Mouse (Mus musculus) intestine, embryonic 15.5 days (tissue): Measurements from ENCODE around the gene Vps33a. TPM values are rescaled to one million over a fixed set of nuclear protein-coding genes. Genes with fewer than 3 reads are reported as not detected.

Source experiments
- ATAC-seq: fragments of 200-750 bp; cut with Nextera tagmentation; 2 replicates; pipeline ENCODE4 v1.8.0; 2017; ENCODE audit warnings: moderate TSS enrichment, moderate library complexity
- H3K27ac ChIP-seq: fragments of 300-500 bp; sonication (generic); 2 replicates; pipeline ENCODE4 v1.5.1; 2015; ENCODE audit warnings: mild to moderate bottlenecking, inconsistent platforms
- H3K27me3 ChIP-seq: fragments of 300-500 bp; sonication (generic); replicated peaks from 2 replicates; pipeline ENCODE4 v1.6.1; 2015; ENCODE audit warnings: inconsistent platforms
- H3K36me3 ChIP-seq: fragments of 300-500 bp; sonication (generic); 2 replicates; pipeline ENCODE4 v1.6.1; 2015; ENCODE audit warnings: inconsistent platforms
- H3K4me1 ChIP-seq: fragments of 300-500 bp; sonication (generic); replicated peaks from 2 replicates; pipeline ENCODE4 v1.6.1; 2015; ENCODE audit warnings: inconsistent platforms
- H3K4me2 ChIP-seq: fragments of 300-500 bp; sonication (generic); replicated peaks from 2 replicates; pipeline ENCODE4 v1.6.1; 2015; ENCODE audit warnings: mild to moderate bottlenecking, inconsistent platforms
- H3K4me3 ChIP-seq: fragments of 300-500 bp; sonication (generic); replicated peaks from 2 replicates; pipeline ENCODE4 v1.5.1; 2015; ENCODE audit warnings: inconsistent platforms
- H3K9ac ChIP-seq: fragments of 300-500 bp; sonication (generic); 2 replicates; pipeline ENCODE4 v1.6.1; 2015; ENCODE audit warnings: inconsistent platforms
- H3K9me3 ChIP-seq: fragments of 300-500 bp; sonication (generic); 2 replicates; pipeline ENCODE4 v1.6.1; 2016; ENCODE audit warnings: inconsistent platforms
- whole genome bisulfite sequencing: fragments of 180-500 bp; shearing (Covaris S2); methylation state at CpG from one replicate; pipeline ENCODE4 v1.1.7; 2015; 5-methylcytosine and 5-hydroxymethylcytosine counted together
- polyA plus RNA-seq: library from polyadenylated mRNA; unstranded; fragments of >200 nt; fragmentation: Nextera tagmentation; extraction: Ambion mirVana; gene quantifications from 2 replicates; pipeline ENCODE4 v1.2.1, GENCODE M21; 2015

Gene Vps33a
- polyA plus RNA-seq = 24.4 and 28.9 TPM in 2 replicates

GRCm38 (mm10) chr5:123572357-123573186 is at the start of gene Vps33a:
Gene Vps33a (minus strand): TSS chr5:123573038.
- Histone ChIP-seq H3K9ac (peak within 1 kb of the TSS; percentile 73), H3K4me3 (peak within 1 kb of the TSS; percentile 97), H3K4me2 (peak within 1 kb of the TSS; percentile 86), H3K9me3 (no peaks in the 10 kb centered on the region), H3K27ac (peak within 1 kb of the TSS; percentile 64; the same call in 1 of the 2 replicates), H3K27me3 (no peaks in the 10 kb centered on the region), H3K4me1 (0 out of 2 replicates have a peak, but pooled peaks cover 6% of the 10 kb centered on the region), H3K36me3 (peaks cover 3% of the 10 kb centered on the region; the same call in 1 of the 2 replicates)
- peak; percentile 95 for ATAC-seq
- under 1% methylated on average over 53 of the region's 54 CpGs for WGBS

GRCm38 (mm10) chr5:123622421-123622820 is 49.6 kb upstream of the Vps33a start:
- Histone ChIP-seq H3K4me3 (no peak overlapping the region), H3K4me1 (no peaks in the 10 kb centered on the region), H3K27me3 (no peaks in the 10 kb centered on the region), H3K4me2 (no peak overlapping the region), H3K9me3 (no peaks in the 10 kb centered on the region), H3K36me3 (peaks cover 9% of the 10 kb centered on the region), H3K27ac (no peak overlapping the region), H3K9ac (no peak overlapping the region)
- 86% methylated on average over 13 of the region's 13 CpGs for WGBS
- no peak for ATAC-seq

- no peaks in the 10 kb centered on the region for H3K9me3 ChIP-seq
- no peaks in the 10 kb centered on the region for H3K4me1 ChIP-seq
- no peak for ATAC-seq
- no peak overlapping the region for H3K4me3 ChIP-seq
- no peak overlapping the region for H3K9ac ChIP-seq
- no peak overlapping the region for H3K27ac ChIP-seq
- 67% methylated on average over 2 of the region's 2 CpGs for WGBS
- H3K36me3 ChIP-seq = peaks cover 19% of the 10 kb centered on the region
- no peak overlapping the region for H3K4me2 ChIP-seq
- no peaks in the 10 kb centered on the region for H3K27me3 ChIP-seq
Observed at GRCm38 (mm10) chr5:123618558-123618957, 45.7 kb upstream of the Vps33a start.

GRCm38 (mm10) chr5:123614246-123614645 is 41.4 kb upstream of the Vps33a start:
- ATAC-seq = no peak
- H3K4me1 ChIP-seq = no peaks in the 10 kb centered on the region
- no peaks in the 10 kb centered on the region for H3K27me3 ChIP-seq
- no peaks in the 10 kb centered on the region for H3K9me3 ChIP-seq
- H3K36me3 ChIP-seq = peaks cover 23% of the 10 kb centered on the region
- WGBS = 92% methylated on average over 24 of the region's 24 CpGs
- no peak overlapping the region for H3K4me3 ChIP-seq
- no peak overlapping the region for H3K4me2 ChIP-seq
- no peak overlapping the region for H3K27ac ChIP-seq
- no peak overlapping the region for H3K9ac ChIP-seq

- Histone ChIP-seq H3K9ac (no peak overlapping the region), H3K4me2 (no peak overlapping the region), H3K4me1 (no peaks in the 10 kb centered on the region), H3K27ac (no peak overlapping the region), H3K36me3 (peaks cover 14% of the 10 kb centered on the region), H3K4me3 (no peak overlapping the region), H3K9me3 (no peaks in the 10 kb centered on the region), H3K27me3 (no peaks in the 10 kb centered on the region)
- 31% methylated on average over 4 of the region's 4 CpGs for WGBS
- ATAC-seq = no peak
Observed at GRCm38 (mm10) chr5:123609843-123610242, 37.0 kb upstream of the Vps33a start.

GRCm38 (mm10) chr5:123609416-123609815 is 36.6 kb upstream of the Vps33a start:
- no peak overlapping the region for H3K4me3 ChIP-seq
- H3K27ac ChIP-seq = no peak overlapping the region
- peaks cover 14% of the 10 kb centered on the region for H3K36me3 ChIP-seq
- ATAC-seq = no peak
- WGBS = 92% methylated on average over 7 of the region's 7 CpGs
- no peaks in the 10 kb centered on the region for H3K4me1 ChIP-seq
- H3K4me2 ChIP-seq = no peak overlapping the region
- H3K9me3 ChIP-seq = no peaks in the 10 kb centered on the region
- no peak overlapping the region for H3K9ac ChIP-seq
- H3K27me3 ChIP-seq = no peaks in the 10 kb centered on the region

GRCm38 (mm10) chr5:123607211-123607669 is 34.4 kb upstream of the Vps33a start:
- no peak overlapping the region for H3K9ac ChIP-seq
- H3K27me3 ChIP-seq = no peaks in the 10 kb centered on the region
- ATAC-seq = no peak
- H3K36me3 ChIP-seq = peaks cover 11% of the 10 kb centered on the region
- no peak overlapping the region for H3K27ac ChIP-seq
- WGBS = 81% methylated on average over 3 of the region's 3 CpGs
- no peak overlapping the region for H3K4me2 ChIP-seq
- no peaks in the 10 kb centered on the region for H3K9me3 ChIP-seq
- no peak overlapping the region for H3K4me3 ChIP-seq
- H3K4me1 ChIP-seq = no peaks in the 10 kb centered on the region

- no peaks in the 10 kb centered on the region for H3K9me3 ChIP-seq
- H3K36me3 ChIP-seq = peaks cover 10% of the 10 kb centered on the region
- no peaks in the 10 kb centered on the region for H3K4me1 ChIP-seq
- no peaks in the 10 kb centered on the region for H3K27me3 ChIP-seq
- no peak overlapping the region for H3K4me2 ChIP-seq
- H3K27ac ChIP-seq = no peak overlapping the region
- H3K4me3 ChIP-seq = no peak overlapping the region
- H3K9ac ChIP-seq = no peak overlapping the region
- WGBS = 55% methylated on average over 11 of the region's 11 CpGs
- no peak for ATAC-seq
Observed at GRCm38 (mm10) chr5:123603496-123603895, 30.7 kb upstream of the Vps33a start.

GRCm38 (mm10) chr5:123602174-123602573 is 29.3 kb upstream of the Vps33a start:
- Histone ChIP-seq H3K27me3 (no peaks in the 10 kb centered on the region), H3K4me2 (no peak overlapping the region), H3K36me3 (peaks cover 10% of the 10 kb centered on the region), H3K9me3 (no peaks in the 10 kb centered on the region), H3K9ac (no peak overlapping the region), H3K4me1 (no peaks in the 10 kb centered on the region), H3K27ac (no peak overlapping the region), H3K4me3 (no peak overlapping the region)
- no peak for ATAC-seq
- WGBS = 88% methylated on average over 6 of the region's 6 CpGs

- no peak for ATAC-seq
- Histone ChIP-seq H3K9me3 (no peaks in the 10 kb centered on the region), H3K4me3 (no peak overlapping the region), H3K36me3 (peaks cover 6% of the 10 kb centered on the region; the same call in 1 of the 2 replicates), H3K9ac (no peak overlapping the region), H3K4me2 (no peak overlapping the region), H3K27ac (no peak overlapping the region), H3K27me3 (no peaks in the 10 kb centered on the region), H3K4me1 (no peaks in the 10 kb centered on the region)
- WGBS = 43% methylated on average over 6 of the region's 6 CpGs
Observed at GRCm38 (mm10) chr5:123599319-123599718, 26.5 kb upstream of the Vps33a start.

GRCm38 (mm10) chr5:123593622-123594280 is 20.9 kb upstream of the Vps33a start:
- Histone ChIP-seq H3K9ac (no peak overlapping the region), H3K36me3 (peaks cover 3% of the 10 kb centered on the region; the same call in 1 of the 2 replicates), H3K27ac (no peak overlapping the region), H3K4me3 (no peak overlapping the region), H3K9me3 (no peaks in the 10 kb centered on the region), H3K4me2 (no peak overlapping the region), H3K4me1 (no peaks in the 10 kb centered on the region), H3K27me3 (no peaks in the 10 kb centered on the region)
- 81% methylated on average over 10 of the region's 10 CpGs for WGBS
- no peak for ATAC-seq

GRCm38 (mm10) chr5:123580043-123580442 is 7.2 kb upstream of the Vps33a start:
- no peak overlapping the region for H3K4me3 ChIP-seq
- ATAC-seq = no peak
- no peak overlapping the region for H3K27ac ChIP-seq
- no peaks in the 10 kb centered on the region for H3K4me1 ChIP-seq
- 81% methylated on average over 6 of the region's 6 CpGs for WGBS
- no peak overlapping the region for H3K4me2 ChIP-seq
- no peak overlapping the region for H3K9ac ChIP-seq
- peaks cover 10% of the 10 kb centered on the region; the same call in 1 of the 2 replicates for H3K36me3 ChIP-seq
- no peaks in the 10 kb centered on the region for H3K27me3 ChIP-seq
- H3K9me3 ChIP-seq = no peaks in the 10 kb centered on the region
